Mouse (Mus musculus) embryonic facial prominence, embryonic 10.5 days (tissue): ENCODE measurements around the gene Ubtd2. TPM values are rescaled to one million over a fixed set of nuclear protein-coding genes. Genes with fewer than 3 reads are reported as not detected.

Source experiments
- DNase-seq: peaks from one replicate; pipeline ENCODE4 v3.0.0-alpha.2; 2017; ENCODE audit warnings: low spot score
- H3K27ac ChIP-seq: fragments of 300-500 bp; sonication (generic); replicated peaks from 2 replicates; pipeline ENCODE4 v1.5.1; 2016; ENCODE audit warnings: mild to moderate bottlenecking
- H3K27me3 ChIP-seq: fragments of 300-500 bp; sonication (generic); replicated peaks from 2 replicates; pipeline ENCODE4 v1.6.1; 2016; ENCODE audit warnings: low read depth, mild to moderate bottlenecking; ENCODE audit not compliant: poor library complexity, severe bottlenecking
- H3K36me3 ChIP-seq: fragments of 300-500 bp; sonication (generic); replicated peaks from 2 replicates; pipeline ENCODE4 v1.6.1; 2016; ENCODE audit warnings: mild to moderate bottlenecking, moderate library complexity
- H3K4me1 ChIP-seq: fragments of 300-500 bp; sonication (generic); 2 replicates; pipeline ENCODE4 v1.6.1; 2016
- H3K4me3 ChIP-seq: fragments of 300-500 bp; sonication (generic); 2 replicates; pipeline ENCODE4 v1.5.1; 2016; ENCODE audit warnings: mild to moderate bottlenecking, moderate library complexity
- H3K9me3 ChIP-seq: fragments of 300-500 bp; sonication (generic); 2 replicates; pipeline ENCODE4 v1.6.1; 2016; ENCODE audit warnings: mild to moderate bottlenecking
- WGBS: fragments of 180-500 bp; shearing (Covaris S2); methylation state at CpG from one replicate; pipeline ENCODE4 v1.1.7; 2016; 5-methylcytosine and 5-hydroxymethylcytosine counted together
- polyA plus RNA-seq: library from polyadenylated mRNA; unstranded; fragments of >200 nt; fragmentation: Nextera tagmentation; extraction: Ambion mirVana; gene quantifications from 2 replicates; pipeline ENCODE4 v1.2.1, GENCODE M21; 2016

Gene Ubtd2
- polyA plus RNA-seq, 1 experiment from 2014 or later, result 84.0 TPM

GRCm38 (mm10) chr11:32475487-32476236, 20.5 kb downstream of the Ubtd2 start:
- Histone ChIP-seq H3K9me3 (no peaks in the 10 kb centered on the region), H3K4me3 (no peak overlapping the region), H3K27ac (no peak overlapping the region), H3K27me3 (no peaks in the 10 kb centered on the region), H3K36me3 (no peaks in the 10 kb centered on the region; the same call in 1 of the 2 replicates), H3K4me1 (no peaks in the 10 kb centered on the region)
- DNase-seq, result no peak
- 83% methylated on average over 5 of the region's 5 CpGs for WGBS

- no peaks in the 10 kb centered on the region for H3K27me3 ChIP-seq
- no peak overlapping the region for H3K4me3 ChIP-seq
- DNase-seq, result no peak
- no peaks in the 10 kb centered on the region for H3K9me3 ChIP-seq
- no peak overlapping the region for H3K27ac ChIP-seq
- H3K4me1 ChIP-seq, result 0 out of 2 replicates have a peak, but pooled peaks cover 3% of the 10 kb centered on the region
- 81% methylated on average over 2 of the region's 2 CpGs for WGBS
- H3K36me3 ChIP-seq, result peaks cover under 1% of the 10 kb centered on the region; the same call in 1 of the 2 replicates
Observed at GRCm38 (mm10) chr11:32481525-32481924, 26.4 kb downstream of the Ubtd2 start.

- Histone ChIP-seq H3K27me3 (no peaks in the 10 kb centered on the region), H3K27ac (no peak overlapping the region), H3K4me1 (peaks cover 19% of the 10 kb centered on the region), H3K4me3 (no peak overlapping the region), H3K9me3 (no peaks in the 10 kb centered on the region), H3K36me3 (peaks cover 11% of the 10 kb centered on the region)
- WGBS, result 81% methylated on average over 3 of the region's 3 CpGs
- DNase-seq, result no peak
Observed at GRCm38 (mm10) chr11:32485290-32485689, 30.1 kb downstream of the Ubtd2 start.

GRCm38 (mm10) chr11:32486621-32487020, 31.5 kb downstream of the Ubtd2 start:
- no peaks in the 10 kb centered on the region for H3K27me3 ChIP-seq
- H3K27ac ChIP-seq, result no peak overlapping the region
- no peak for DNase-seq
- peaks cover 11% of the 10 kb centered on the region for H3K36me3 ChIP-seq
- WGBS, result 57% methylated on average over 3 of the region's 3 CpGs
- H3K9me3 ChIP-seq, result no peaks in the 10 kb centered on the region
- H3K4me1 ChIP-seq, result peaks cover 19% of the 10 kb centered on the region
- no peak overlapping the region for H3K4me3 ChIP-seq

- no peaks in the 10 kb centered on the region for H3K27me3 ChIP-seq
- no peak overlapping the region for H3K4me3 ChIP-seq
- H3K4me1 ChIP-seq, result peaks cover 19% of the 10 kb centered on the region
- no peaks in the 10 kb centered on the region for H3K9me3 ChIP-seq
- DNase-seq, result no peak
- no peak overlapping the region for H3K27ac ChIP-seq
- WGBS, result 86% methylated on average over 3 of the region's 3 CpGs
- H3K36me3 ChIP-seq, result peaks cover 11% of the 10 kb centered on the region
Observed at GRCm38 (mm10) chr11:32487501-32487900, 32.3 kb downstream of the Ubtd2 start.

- Histone ChIP-seq H3K36me3 (peaks cover 11% of the 10 kb centered on the region), H3K9me3 (no peaks in the 10 kb centered on the region), H3K27me3 (no peaks in the 10 kb centered on the region), H3K4me3 (no peak overlapping the region), H3K27ac (no peak overlapping the region), H3K4me1 (peaks cover 19% of the 10 kb centered on the region)
- no peak for DNase-seq
Observed at GRCm38 (mm10) chr11:32488344-32488743, 33.2 kb downstream of the Ubtd2 start.

GRCm38 (mm10) chr11:32488808-32489670, 33.9 kb downstream of the Ubtd2 start:
- Histone ChIP-seq H3K9me3 (no peaks in the 10 kb centered on the region), H3K27ac (no peak overlapping the region), H3K36me3 (peaks cover 11% of the 10 kb centered on the region), H3K27me3 (no peaks in the 10 kb centered on the region), H3K4me1 (peaks cover 19% of the 10 kb centered on the region), H3K4me3 (no peak overlapping the region)
- DNase-seq, result no peak
- 85% methylated on average over 5 of the region's 5 CpGs for WGBS

- Histone ChIP-seq H3K4me1 (peaks cover 19% of the 10 kb centered on the region), H3K27ac (no peak overlapping the region), H3K36me3 (peaks cover 11% of the 10 kb centered on the region), H3K27me3 (no peaks in the 10 kb centered on the region), H3K9me3 (no peaks in the 10 kb centered on the region), H3K4me3 (no peak overlapping the region)
- no peak for DNase-seq
- 96% methylated on average over 2 of the region's 2 CpGs for WGBS
Observed at GRCm38 (mm10) chr11:32491079-32491478, 35.9 kb downstream of the Ubtd2 start.

GRCm38 (mm10) chr11:32493312-32493711, 38.1 kb downstream of the Ubtd2 start:
- no peak overlapping the region for H3K4me3 ChIP-seq
- no peaks in the 10 kb centered on the region for H3K36me3 ChIP-seq
- no peaks in the 10 kb centered on the region for H3K9me3 ChIP-seq
- peaks cover 12% of the 10 kb centered on the region for H3K4me1 ChIP-seq
- DNase-seq, result no peak
- H3K27me3 ChIP-seq, result no peaks in the 10 kb centered on the region
- H3K27ac ChIP-seq, result no peak overlapping the region

- Histone ChIP-seq H3K4me1 (no peaks in the 10 kb centered on the region), H3K4me3 (no peak overlapping the region), H3K36me3 (peaks cover 13% of the 10 kb centered on the region), H3K27me3 (no peaks in the 10 kb centered on the region), H3K27ac (no peak overlapping the region), H3K9me3 (no peaks in the 10 kb centered on the region)
- no peak for DNase-seq
- 85% methylated on average over 2 of the region's 2 CpGs for WGBS
Observed at GRCm38 (mm10) chr11:32495283-32495682, 40.1 kb downstream of the Ubtd2 start.

GRCm38 (mm10) chr11:32498757-32499535, 43.8 kb downstream of the Ubtd2 start:
- H3K36me3 ChIP-seq, result peaks cover 46% of the 10 kb centered on the region
- H3K9me3 ChIP-seq, result no peaks in the 10 kb centered on the region
- no peaks in the 10 kb centered on the region for H3K4me1 ChIP-seq
- WGBS, result 95% methylated on average over 7 of the region's 7 CpGs
- no peak for DNase-seq
- no peaks in the 10 kb centered on the region for H3K27me3 ChIP-seq
- H3K4me3 ChIP-seq, result no peak overlapping the region
- no peak overlapping the region for H3K27ac ChIP-seq

- Histone ChIP-seq H3K27me3 (no peaks in the 10 kb centered on the region), H3K4me1 (no peaks in the 10 kb centered on the region), H3K27ac (no peak overlapping the region), H3K36me3 (peaks cover 48% of the 10 kb centered on the region), H3K9me3 (no peaks in the 10 kb centered on the region), H3K4me3 (no peak overlapping the region)
- DNase-seq, result no peak
- 97% methylated on average over 4 of the region's 4 CpGs for WGBS
Observed at GRCm38 (mm10) chr11:32499931-32500330, 44.8 kb downstream of the Ubtd2 start.
